Mouse (Mus musculus): ENCODE results near the gene Serpina16. TPM values are rescaled to one million over a fixed set of nuclear protein-coding genes. Genes with fewer than 3 reads are reported as not detected.
A peak's percentile ranks its signal among the peaks of the same experiment; 100 is the strongest.

The Serpina16 gene
- polyA plus RNA-seq, 1 experiment from 2014 or later: 0.31 TPM

DNA sequence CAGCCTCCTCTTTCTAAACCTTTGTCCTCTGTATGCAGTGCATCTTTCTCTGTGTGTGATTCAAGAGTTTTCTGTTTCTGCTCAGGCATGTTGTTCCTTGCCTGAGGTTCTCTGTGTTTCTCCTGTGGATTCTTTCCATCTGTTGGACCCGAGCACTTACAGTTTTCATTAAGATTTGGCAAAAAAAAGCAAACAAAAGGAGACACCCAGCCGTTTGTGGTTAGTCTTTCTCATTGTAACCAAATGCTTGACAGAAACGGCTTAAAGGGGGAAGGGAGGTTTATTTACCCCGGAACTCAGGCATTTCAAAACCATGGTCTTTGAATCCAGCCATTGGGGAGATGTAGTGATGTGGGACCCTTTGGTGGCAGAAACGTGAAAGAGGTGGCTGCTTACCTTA lies 31.3 kb downstream of the Serpina16 start:
- WGBS: 44% methylated on average over 5 of the region's 5 CpGs

DNA sequence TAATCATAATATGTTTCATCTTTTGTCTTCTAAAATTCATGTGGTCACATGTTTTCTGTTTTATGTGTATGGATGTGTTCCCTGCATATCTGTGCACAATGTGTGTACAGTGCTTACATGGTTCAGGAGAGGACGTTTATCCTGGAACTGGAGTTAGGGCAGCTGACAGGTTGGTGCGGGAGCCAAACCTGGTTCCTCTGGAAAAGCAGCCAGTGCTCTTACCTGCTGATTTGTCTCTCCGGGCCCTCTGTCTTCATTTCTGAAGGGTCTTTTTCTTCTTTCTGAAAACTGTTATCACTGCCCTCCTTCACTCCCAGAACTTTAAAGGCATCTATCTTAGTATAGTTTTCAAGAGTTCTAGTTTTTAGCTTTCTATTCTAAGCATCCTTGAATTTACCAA lies 32.1 kb downstream of the Serpina16 start:
- whole genome bisulfite sequencing: 80% methylated on average over 3 of the region's 3 CpGs
- no peaks in the 10 kb centered on the region for H3K36me3 ChIP-seq (ENCODE audit: control insufficient read depth, insufficient read depth, low read length)

More for the DNA sequence above, 31.3 kb downstream of the Serpina16 start:
- no peaks in the 10 kb centered on the region for H3K4me1 ChIP-seq (ENCODE audit: control insufficient read depth, insufficient read depth, low read length)
- H3K9me3 ChIP-seq (ENCODE audit: control insufficient read depth, low read length): no peaks in the 10 kb centered on the region
- no peak overlapping the region for H3K27ac ChIP-seq (ENCODE audit: low read length)
- ATAC-seq: no peak
- no peak overlapping the region for H3K9ac ChIP-seq (ENCODE audit: low read depth, low read length)
- H3K4me3 ChIP-seq (ENCODE audit: low read length): no peak overlapping the region
- H3K27me3 ChIP-seq (replicated peaks; ENCODE audit: control insufficient read depth, insufficient read depth, low read length): no peaks in the 10 kb centered on the region
- no peak overlapping the region for H3K4me2 ChIP-seq (ENCODE audit: low read depth, low read length)
- no peaks in the 10 kb centered on the region for H3K36me3 ChIP-seq (ENCODE audit: control insufficient read depth, insufficient read depth, low read length)

GRCm38 (mm10) chr12:103643336-103643735 lies 32.6 kb downstream of the Serpina16 start:
- no peak overlapping the region for H3K4me3 ChIP-seq (ENCODE audit: low read length)
- no peaks in the 10 kb centered on the region for H3K9me3 ChIP-seq (ENCODE audit: control insufficient read depth, low read length)
- H3K4me2 ChIP-seq (ENCODE audit: low read depth, low read length): no peak overlapping the region
- 3% methylated on average over 2 of the region's 2 CpGs for WGBS
- H3K27ac ChIP-seq (ENCODE audit: low read length): no peak overlapping the region
- ATAC-seq: 0 out of 2 replicates have a peak, but pooled peaks have one; percentile 63
- no peaks in the 10 kb centered on the region for H3K27me3 ChIP-seq (replicated peaks; ENCODE audit: control insufficient read depth, insufficient read depth, low read length)
- no peak overlapping the region for H3K9ac ChIP-seq (ENCODE audit: low read depth, low read length)
- no peaks in the 10 kb centered on the region for H3K36me3 ChIP-seq (ENCODE audit: control insufficient read depth, insufficient read depth, low read length)
- H3K4me1 ChIP-seq (ENCODE audit: control insufficient read depth, insufficient read depth, low read length): no peaks in the 10 kb centered on the region

More for the DNA sequence above, 32.1 kb downstream of the Serpina16 start:
- Histone ChIP-seq H3K4me1 (ENCODE audit: control insufficient read depth, insufficient read depth, low read length) (no peaks in the 10 kb centered on the region), H3K9me3 (ENCODE audit: control insufficient read depth, low read length) (no peaks in the 10 kb centered on the region), H3K27me3 (replicated peaks; ENCODE audit: control insufficient read depth, insufficient read depth, low read length) (no peaks in the 10 kb centered on the region), H3K4me3 (ENCODE audit: low read length) (no peak overlapping the region), H3K4me2 (ENCODE audit: low read depth, low read length) (no peak overlapping the region), H3K27ac (ENCODE audit: low read length) (no peak overlapping the region), H3K9ac (ENCODE audit: low read depth, low read length) (no peak overlapping the region)
- no peak for ATAC-seq

GRCm38 (mm10) chr12:103635846-103636245 lies 40.1 kb downstream of the Serpina16 start:
- ATAC-seq: no peak
- Histone ChIP-seq H3K36me3 (ENCODE audit: control insufficient read depth, insufficient read depth, low read length) (no peaks in the 10 kb centered on the region), H3K27me3 (replicated peaks; ENCODE audit: control insufficient read depth, insufficient read depth, low read length) (no peaks in the 10 kb centered on the region), H3K4me2 (ENCODE audit: low read depth, low read length) (no peak overlapping the region), H3K27ac (ENCODE audit: low read length) (no peak overlapping the region), H3K9ac (ENCODE audit: low read depth, low read length) (no peak overlapping the region), H3K4me1 (ENCODE audit: control insufficient read depth, insufficient read depth, low read length) (no peaks in the 10 kb centered on the region), H3K9me3 (ENCODE audit: control insufficient read depth, low read length) (no peaks in the 10 kb centered on the region), H3K4me3 (ENCODE audit: low read length) (no peak overlapping the region)
- WGBS: 69% methylated on average over 2 of the region's 2 CpGs

DNA sequence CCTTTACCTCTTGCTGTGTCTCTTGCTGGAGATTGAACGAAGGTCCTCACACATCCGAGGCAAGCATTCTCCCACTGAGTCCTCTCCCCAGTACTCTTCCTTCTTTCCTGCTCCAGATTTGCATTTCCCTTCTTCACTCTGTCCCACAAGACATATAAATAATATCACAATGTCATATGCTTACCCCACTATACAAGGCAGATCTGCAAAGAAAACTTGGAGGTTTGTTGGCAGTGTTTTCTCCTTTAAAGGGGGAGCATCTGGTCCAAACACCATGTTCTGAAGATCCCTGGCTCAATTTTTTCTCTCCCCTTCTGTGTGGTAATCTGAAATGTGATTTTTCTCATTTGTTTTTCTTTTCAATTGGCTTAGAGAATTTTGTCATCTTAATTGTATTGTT lies 41.5 kb downstream of the Serpina16 start:
- Histone ChIP-seq H3K9me3 (ENCODE audit: control insufficient read depth, low read length) (no peaks in the 10 kb centered on the region), H3K4me1 (ENCODE audit: control insufficient read depth, insufficient read depth, low read length) (no peaks in the 10 kb centered on the region), H3K9ac (ENCODE audit: low read depth, low read length) (no peak overlapping the region), H3K36me3 (ENCODE audit: control insufficient read depth, insufficient read depth, low read length) (no peaks in the 10 kb centered on the region), H3K27me3 (replicated peaks; ENCODE audit: control insufficient read depth, insufficient read depth, low read length) (no peaks in the 10 kb centered on the region), H3K4me3 (ENCODE audit: low read length) (no peak overlapping the region), H3K4me2 (ENCODE audit: low read depth, low read length) (no peak overlapping the region), H3K27ac (ENCODE audit: low read length) (no peak overlapping the region)
- no peak for ATAC-seq
- whole genome bisulfite sequencing: 89% methylated on average over 2 of the region's 2 CpGs

DNA sequence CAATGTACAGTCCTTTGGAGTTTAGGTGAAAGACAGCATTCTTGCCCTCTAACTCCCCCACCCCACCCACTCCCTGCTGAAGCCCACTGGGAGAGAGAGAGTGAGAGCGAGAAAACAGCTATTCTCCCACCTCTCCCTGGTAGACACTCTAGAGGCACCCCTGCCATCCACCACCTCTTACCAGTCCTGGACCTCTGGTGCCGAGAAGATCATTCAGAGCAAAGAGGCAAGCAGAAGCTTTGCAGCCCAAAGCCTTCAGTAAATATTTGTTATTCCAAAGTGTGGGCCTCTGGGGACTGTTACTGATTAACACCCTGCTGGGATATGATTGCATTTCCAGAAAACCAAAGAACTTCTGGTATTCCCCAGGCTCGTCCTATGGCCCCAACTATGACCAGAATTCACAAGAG lies 44.7 kb downstream of the Serpina16 start, which contains the start of gene Serpina10:
TSS of gene Serpina10 (minus strand) at position 242 of the 410 bp plus-strand sequence.
- H3K36me3 ChIP-seq (ENCODE audit: control insufficient read depth, insufficient read depth, low read length): no peaks in the 10 kb centered on the region
- H3K4me2 ChIP-seq (ENCODE audit: low read depth, low read length): no peak within 1 kb of the TSS
- peak; percentile 48 for ATAC-seq
- H3K27ac ChIP-seq (ENCODE audit: low read length): no peak within 1 kb of the TSS
- H3K27me3 ChIP-seq (replicated peaks; ENCODE audit: control insufficient read depth, insufficient read depth, low read length): no peaks in the 10 kb centered on the region
- no peaks in the 10 kb centered on the region for H3K9me3 ChIP-seq (ENCODE audit: control insufficient read depth, low read length)
- WGBS: 54% methylated on average over 3 of the region's 3 CpGs
- H3K4me1 ChIP-seq (ENCODE audit: control insufficient read depth, insufficient read depth, low read length): no peaks in the 10 kb centered on the region
- no peak within 1 kb of the TSS for H3K4me3 ChIP-seq (ENCODE audit: low read length)
- H3K9ac ChIP-seq (ENCODE audit: low read depth, low read length): no peak within 1 kb of the TSS

Other genes with a start within 250 kb of the Serpina16 start
- 40.8 and 45.4 TPM in 2 replicates for gene Ifi27, start 241.9 kb downstream of the Serpina16 start, polyA plus RNA-seq (2015; fragmentation: Nextera tagmentation; extraction: Ambion mirVana)
- gene Ifi27l2a, start 232.5 kb downstream of the Serpina16 start, polyA plus RNA-seq (2015; fragmentation: Nextera tagmentation; extraction: Ambion mirVana): 15.4 and 16.7 TPM in 2 replicates
- gene Ifi27l2b, start 218.9 kb downstream of the Serpina16 start, polyA plus RNA-seq (2015; fragmentation: Nextera tagmentation; extraction: Ambion mirVana): 66.6 and 78.2 TPM in 2 replicates
- gene Ppp4r4, start 143.9 kb downstream of the Serpina16 start, polyA plus RNA-seq (2015; fragmentation: Nextera tagmentation; extraction: Ambion mirVana): 0.76 TPM in 2 replicates
- 1.3 and 1.9 TPM in 2 replicates for gene Serpina10, start 44.7 kb downstream of the Serpina16 start, polyA plus RNA-seq (2015; fragmentation: Nextera tagmentation; extraction: Ambion mirVana)
- 53.8 and 90.3 TPM in 2 replicates for gene Serpina6, start 18.9 kb downstream of the Serpina16 start, polyA plus RNA-seq (2015; fragmentation: Nextera tagmentation; extraction: Ambion mirVana)
- gene Serpina1f, start 19.4 kb upstream of the Serpina16 start, polyA plus RNA-seq (2015; fragmentation: Nextera tagmentation; extraction: Ambion mirVana): 0.12 TPM in 1 of 2 replicates, not detected in the other
- 16.7 and 18.2 TPM in 2 replicates for gene Serpina1d, start 97.5 kb upstream of the Serpina16 start, polyA plus RNA-seq (2015; fragmentation: Nextera tagmentation; extraction: Ambion mirVana)
- 61.3 and 78.5 TPM in 2 replicates for gene Serpina1b, start 154.2 kb upstream of the Serpina16 start, polyA plus RNA-seq (2015; fragmentation: Nextera tagmentation; extraction: Ambion mirVana)
- 35.7 and 38.3 TPM in 2 replicates for gene Serpina1a, start 187.4 kb upstream of the Serpina16 start, polyA plus RNA-seq (2015; fragmentation: Nextera tagmentation; extraction: Ambion mirVana)
- 26.7 and 33.2 TPM in 2 replicates for gene Serpina1c, start 228.7 kb upstream of the Serpina16 start, polyA plus RNA-seq (2015; fragmentation: Nextera tagmentation; extraction: Ambion mirVana)

Data from intestine, embryonic 16.5 days (tissue).